Mouse (Mus musculus) heart, postnatal 0 days (tissue): ENCODE data around the gene Haus2.

ENCODE experiments used
- CTCF ChIP-seq: IDR thresholded peaks from 2 replicates; pipeline ENCODE4 v1.5.1; 2016; ENCODE audit warnings: antibody characterized with exemption, control low read depth, low read depth
- EP300 ChIP-seq: IDR thresholded peaks from 2 replicates; pipeline ENCODE4 v1.6.1; 2016; ENCODE audit warnings: antibody characterized with exemption, low read depth

- TF ChIP-seq CTCF (no peak), EP300 (no peak)
Measured at GRCm38 (mm10) chr2:120571081-120571480, 38.1 kb upstream of the Haus2 start.
